Mouse (Mus musculus) G1E (cell line): ENCODE measurements around the gene Tjp1.

Source experiments
- CTCF ChIP-seq: IDR thresholded peaks from 2 replicates; pipeline ENCODE4 v1.5.1; 2012; ENCODE audit warnings: low read depth, low read length, inconsistent platforms, mixed read lengths
- GATA1 ChIP-seq: IDR thresholded peaks from 2 replicates; pipeline ENCODE4 v1.6.1; 2012; ENCODE audit warnings: borderline replicate concordance, low read length, inconsistent platforms, mixed read lengths

- TF ChIP-seq CTCF (no peak), GATA1 (no peak)
Measured at GRCm38 (mm10) chr7:65350348-65351079, 177.1 kb downstream of the Tjp1 start.
